Mouse (Mus musculus): ENCODE measurements around the gene Glt8d2. TPM values are rescaled to one million over a fixed set of nuclear protein-coding genes. Genes with fewer than 3 reads are reported as not detected.

Gene Glt8d2
- total and polyA plus RNA-seq, 2 experiments from 2014 or later: 1.0 to 1.2 TPM

GRCm38 (mm10) chr10:82622671-82623552, 67.5 kb downstream of the Glt8d2 start, which contains the start of gene 1190007I07Rik:
1190007I07Rik (minus strand) TSS chr10:82623228.
- Histone ChIP-seq H3K9me3 (ENCODE audit: low read length) (no peaks in the 10 kb centered on the region), H3K9ac (replicated peaks; ENCODE audit: low read length) (peak within 1 kb of the TSS; percentile 70), H3K36me3 (ENCODE audit: insufficient read depth, low read length) (no peaks in the 10 kb centered on the region), H3K27ac (peak within 1 kb of the TSS; percentile 84), H3K4me2 (ENCODE audit: low read depth, low read length) (peak within 1 kb of the TSS; percentile 72), H3K27me3 (ENCODE audit: insufficient read depth, low read length) (no peaks in the 10 kb centered on the region), H3K4me1 (ENCODE audit: insufficient read depth, low read length) (no peaks in the 10 kb centered on the region), H3K4me3 (ENCODE audit: low read length) (peak within 1 kb of the TSS; percentile 68)
- DNase-seq (ENCODE audit: low spot score) (peak; percentile 97), ATAC-seq (peak; percentile 93)
- peak; percentile 46 for TF ChIP-seq CTCF (IDR thresholded peaks at IDR 0.05; ENCODE audit: low read depth)
- under 1% methylated on average over 59 of the region's 61 CpGs for WGBS

- ATAC-seq: no peak
- peak overlapping the region; percentile 68 for H3K4me3 ChIP-seq (ENCODE audit: low read length)
- no peaks in the 10 kb centered on the region for H3K27me3 ChIP-seq (ENCODE audit: insufficient read depth, low read length)
- no peak for TF ChIP-seq CTCF (IDR thresholded peaks at IDR 0.05; ENCODE audit: low read depth)
- no peaks in the 10 kb centered on the region for H3K9me3 ChIP-seq (ENCODE audit: low read length)
- H3K9ac ChIP-seq (replicated peaks; ENCODE audit: low read length): peak overlapping the region; percentile 70; the same call in 1 of the 2 replicates
- H3K27ac ChIP-seq: no peak overlapping the region
- H3K4me1 ChIP-seq (ENCODE audit: insufficient read depth, low read length): no peaks in the 10 kb centered on the region
- peak overlapping the region; percentile 72 for H3K4me2 ChIP-seq (ENCODE audit: low read depth, low read length)
- no peaks in the 10 kb centered on the region for H3K36me3 ChIP-seq (ENCODE audit: insufficient read depth, low read length)
- no peak for DNase-seq (ENCODE audit: low spot score)
- 28% methylated on average over 9 of the region's 9 CpGs for WGBS
These were observed 68.2 kb downstream of the Glt8d2 start for GRCm38 (mm10) chr10:82622235-82622634.

Other genes with a start within 250 kb of the Glt8d2 start
- gene Gm1553, start 198.0 kb downstream of the Glt8d2 start, total RNA-seq (2014; rRNA removed): not detected in 2 replicates
- not detected in 2 replicates for gene Gm1553, start 198.0 kb downstream of the Glt8d2 start, polyA plus RNA-seq (2015; fragmentation: Nextera tagmentation; extraction: Ambion mirVana)
- 23.3 and 31.0 TPM in 2 replicates for gene 1190007I07Rik, start 67.4 kb downstream of the Glt8d2 start, total RNA-seq (2014; rRNA removed)
- 35.2 and 38.0 TPM in 2 replicates for gene 1190007I07Rik, start 67.4 kb downstream of the Glt8d2 start, polyA plus RNA-seq (2015; fragmentation: Nextera tagmentation; extraction: Ambion mirVana)
- gene Tdg, start 60.8 kb downstream of the Glt8d2 start, total RNA-seq (2014; rRNA removed): 58.9 and 63.9 TPM in 2 replicates
- 120 and 126 TPM in 2 replicates for gene Tdg, start 60.8 kb downstream of the Glt8d2 start, polyA plus RNA-seq (2015; fragmentation: Nextera tagmentation; extraction: Ambion mirVana)
- 19.2 and 22.9 TPM in 2 replicates for gene Hcfc2, start 5.5 kb upstream of the Glt8d2 start, total RNA-seq (2014; rRNA removed)
- gene Hcfc2, start 5.5 kb upstream of the Glt8d2 start, polyA plus RNA-seq (2015; fragmentation: Nextera tagmentation; extraction: Ambion mirVana): 24.8 and 29.7 TPM in 2 replicates
- gene Nfyb, start 73.5 kb upstream of the Glt8d2 start, total RNA-seq (2014; rRNA removed): 30.9 and 34.4 TPM in 2 replicates
- 27.3 and 28.1 TPM in 2 replicates for gene Nfyb, start 73.5 kb upstream of the Glt8d2 start, polyA plus RNA-seq (2015; fragmentation: Nextera tagmentation; extraction: Ambion mirVana)
- 79.6 and 80.0 TPM in 2 replicates for gene Txnrd1, start 143.3 kb upstream of the Glt8d2 start, total RNA-seq (2014; rRNA removed)
- gene Txnrd1, start 143.3 kb upstream of the Glt8d2 start, polyA plus RNA-seq (2015; fragmentation: Nextera tagmentation; extraction: Ambion mirVana): 62.3 and 64.8 TPM in 2 replicates
- gene Eid3, start 176.0 kb upstream of the Glt8d2 start, total RNA-seq (2014; rRNA removed): 0.50 and 2.6 TPM in 2 replicates
- 0.26 and 0.33 TPM in 2 replicates for gene Eid3, start 176.0 kb upstream of the Glt8d2 start, polyA plus RNA-seq (2015; fragmentation: Nextera tagmentation; extraction: Ambion mirVana)

Measured in hindbrain, postnatal 0 days (tissue).